Mouse (Mus musculus): ENCODE measurements around the gene Gpr50.

Gene Gpr50

GRCm38 (mm10) chrX:71663374-71663773, at the start of gene Gpr50:
TSS of gene Gpr50 (plus strand) at chrX:71663667.
- no peak for DNase-seq

GRCm38 (mm10) chrX:71622286-71622685, 41.2 kb upstream of the Gpr50 start:
- DNase-seq: no peak

- DNase-seq: peak; percentile 62
Observed at GRCm38 (mm10) chrX:71623843-71624242, 39.6 kb upstream of the Gpr50 start.

GRCm38 (mm10) chrX:71628306-71628705, 35.2 kb upstream of the Gpr50 start:
- peak; percentile 37 for DNase-seq

GRCm38 (mm10) chrX:71630709-71631108, 32.8 kb upstream of the Gpr50 start:
- DNase-seq: no peak

- DNase-seq: no peak
Observed at GRCm38 (mm10) chrX:71631130-71631529, 32.3 kb upstream of the Gpr50 start.

GRCm38 (mm10) chrX:71647958-71648357, 15.5 kb upstream of the Gpr50 start:
- peak; percentile 51 for DNase-seq

- no peak for DNase-seq
Observed at GRCm38 (mm10) chrX:71648434-71648833, 15.0 kb upstream of the Gpr50 start.

GRCm38 (mm10) chrX:71648848-71649454, 14.5 kb upstream of the Gpr50 start:
- DNase-seq: peak; percentile 53

GRCm38 (mm10) chrX:71649993-71650392, 13.5 kb upstream of the Gpr50 start:
- no peak for DNase-seq

- DNase-seq: no peak
Observed at GRCm38 (mm10) chrX:71661794-71662193, 1.7 kb upstream of the Gpr50 start.

GRCm38 (mm10) chrX:71663871-71664687, 612 bp downstream of the Gpr50 start:
- DNase-seq: no peak

GRCm38 (mm10) chrX:71664688-71665026, 1.2 kb downstream of the Gpr50 start:
- DNase-seq: no peak

- DNase-seq: no peak
Observed at GRCm38 (mm10) chrX:71670254-71670653, 6.8 kb downstream of the Gpr50 start.

GRCm38 (mm10) chrX:71700817-71701469, 37.5 kb downstream of the Gpr50 start:
- no peak for DNase-seq
